Mouse (Mus musculus) layer of hippocampus, adult 2 months (tissue): ENCODE results near the gene Lhx9. TPM values are rescaled to one million over a fixed set of nuclear protein-coding genes. Genes with fewer than 3 reads are reported as not detected.

Experiments
- DNase-seq, 2 experiments: peaks; one replicate each; pipeline ENCODE4 v3.0.0; 2022; ENCODE audit warnings: low spot score in 2 of 2
- H3K27ac ChIP-seq: fragments of 200-600 bp; 2 replicates; pipeline ENCODE4 v1.8.1; 2022
- H3K4me3 ChIP-seq: fragments of 200-600 bp; 2 replicates; pipeline ENCODE4 v1.8.1; 2022; ENCODE audit warnings: mild to moderate bottlenecking
- CTCF ChIP-seq: fragments of 200-600 bp; conservative IDR thresholded peaks from 2 replicates; pipeline ENCODE4 v1.8.1; 2022; ENCODE audit warnings: antibody characterized with exemption, mild to moderate bottlenecking, moderate library complexity
- total RNA-seq, 2 experiments: library from RNA; stranded (reverse); gene quantifications; 2 replicates each; pipeline ENCODE4 v1.2.3; 2021

Lhx9 gene
- total RNA-seq, 2 experiments from 2014 or later = 16.5 to 17.4 TPM

- Histone ChIP-seq H3K27ac (no peak overlapping the region), H3K4me3 (no peak overlapping the region)
- peak; percentile 89 for TF ChIP-seq CTCF
- peak in 1 of 2 experiments; percentile 51 for DNase-seq
Observed at GRCm38 (mm10) chr1:138835355-138835900, 12.9 kb downstream of the Lhx9 start.

DNA sequence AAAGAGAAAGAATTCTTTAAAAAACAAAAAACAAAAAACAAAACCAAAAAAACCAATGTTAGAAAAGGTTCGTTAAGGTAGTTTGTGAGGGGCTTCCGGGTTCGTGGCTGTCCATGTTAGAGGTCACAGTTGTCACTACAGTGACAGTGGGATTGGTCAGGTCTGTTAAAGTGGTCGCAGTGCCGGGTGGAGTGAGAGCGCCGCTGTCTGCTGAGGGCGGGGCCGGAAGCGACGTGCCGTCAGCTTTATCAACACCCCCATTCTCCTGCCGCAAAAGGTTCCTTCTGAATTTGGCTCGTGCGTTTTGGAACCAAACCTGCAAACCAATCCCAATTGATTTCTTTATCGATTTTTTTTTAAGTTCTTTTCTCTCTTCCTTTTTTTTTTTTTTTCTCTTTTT is 17.1 kb downstream of the Lhx9 start:
- Histone ChIP-seq H3K27ac (no peak overlapping the region), H3K4me3 (peak overlapping the region; percentile 25)
- no peak for DNase-seq
- TF ChIP-seq CTCF = no peak

GRCm38 (mm10) chr1:138826841-138827240 is 21.5 kb downstream of the Lhx9 start:
- DNase-seq = no peak
- H3K4me3 ChIP-seq = no peak overlapping the region
- TF ChIP-seq CTCF = no peak

DNA sequence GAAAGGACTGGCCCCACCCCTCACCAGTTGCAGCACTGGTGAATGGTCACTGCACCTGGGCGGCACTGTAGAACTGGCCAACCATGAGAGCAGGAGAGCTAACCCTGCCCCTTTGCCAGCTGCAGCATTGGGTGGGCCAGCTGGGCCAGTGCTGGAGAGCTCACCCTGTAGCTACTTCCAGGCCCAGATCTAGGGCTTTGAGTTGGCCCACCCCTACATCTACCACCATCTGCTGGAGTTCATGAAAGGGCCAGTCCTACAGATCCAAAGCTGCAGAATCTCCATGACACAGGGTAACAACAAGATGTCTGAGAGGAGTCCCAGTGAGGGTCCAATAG is 25.4 kb downstream of the Lhx9 start:
- no peak for TF ChIP-seq CTCF
- no peak for DNase-seq
- Histone ChIP-seq H3K27ac (no peak overlapping the region), H3K4me3 (no peak overlapping the region)

More at GRCm38 (mm10) chr1:138826841-138827240, 21.5 kb downstream of the Lhx9 start:
- no peak overlapping the region for H3K27ac ChIP-seq

GRCm38 (mm10) chr1:138822255-138822984 is 26.0 kb downstream of the Lhx9 start:
- DNase-seq = no peak
- H3K27ac ChIP-seq = no peak overlapping the region
- no peak for TF ChIP-seq CTCF
- H3K4me3 ChIP-seq = no peak overlapping the region

- no peak for DNase-seq
- H3K4me3 ChIP-seq = no peak overlapping the region
- TF ChIP-seq CTCF = no peak
Observed at GRCm38 (mm10) chr1:138801732-138802131, 46.6 kb downstream of the Lhx9 start.

GRCm38 (mm10) chr1:138801296-138801695 is 47.1 kb downstream of the Lhx9 start:
- DNase-seq = no peak
- no peak overlapping the region for H3K4me3 ChIP-seq
- H3K27ac ChIP-seq = no peak overlapping the region
- no peak for TF ChIP-seq CTCF

More at GRCm38 (mm10) chr1:138801732-138802131, 46.6 kb downstream of the Lhx9 start:
- H3K27ac ChIP-seq = no peak overlapping the region

- TF ChIP-seq CTCF = no peak
- no peak overlapping the region for H3K4me3 ChIP-seq
- no peak overlapping the region for H3K27ac ChIP-seq
- no peak for DNase-seq
Observed at GRCm38 (mm10) chr1:138799692-138800314, 48.6 kb downstream of the Lhx9 start.

GRCm38 (mm10) chr1:138798110-138798509 is 50.3 kb downstream of the Lhx9 start:
- no peak overlapping the region for H3K27ac ChIP-seq
- DNase-seq = no peak
- no peak overlapping the region for H3K4me3 ChIP-seq
- TF ChIP-seq CTCF = no peak

- DNase-seq = no peak
- no peak for TF ChIP-seq CTCF
- Histone ChIP-seq H3K4me3 (no peak overlapping the region), H3K27ac (no peak overlapping the region)
Observed at GRCm38 (mm10) chr1:138785856-138786255, 62.5 kb downstream of the Lhx9 start.

GRCm38 (mm10) chr1:138784019-138784418 is 64.4 kb downstream of the Lhx9 start:
- no peak for TF ChIP-seq CTCF
- H3K4me3 ChIP-seq = no peak overlapping the region
- no peak for DNase-seq
- no peak overlapping the region for H3K27ac ChIP-seq

Other genes with a start within 250 kb of the Lhx9 start
- 10 to 100 TPM; 33.9 to 34.9 TPM for gene Nek7, start 228.4 kb downstream of the Lhx9 start, total RNA-seq
- gene 2310009B15Rik, start 8.3 kb upstream of the Lhx9 start, total RNA-seq = 10 to 100 TPM; 23.1 to 24.7 TPM
- 10 to 100 TPM; 56.1 to 59.9 TPM for gene Dennd1b, start 114.9 kb upstream of the Lhx9 start, total RNA-seq